Mouse (Mus musculus): ENCODE results near the gene Tmem209.

DNA sequence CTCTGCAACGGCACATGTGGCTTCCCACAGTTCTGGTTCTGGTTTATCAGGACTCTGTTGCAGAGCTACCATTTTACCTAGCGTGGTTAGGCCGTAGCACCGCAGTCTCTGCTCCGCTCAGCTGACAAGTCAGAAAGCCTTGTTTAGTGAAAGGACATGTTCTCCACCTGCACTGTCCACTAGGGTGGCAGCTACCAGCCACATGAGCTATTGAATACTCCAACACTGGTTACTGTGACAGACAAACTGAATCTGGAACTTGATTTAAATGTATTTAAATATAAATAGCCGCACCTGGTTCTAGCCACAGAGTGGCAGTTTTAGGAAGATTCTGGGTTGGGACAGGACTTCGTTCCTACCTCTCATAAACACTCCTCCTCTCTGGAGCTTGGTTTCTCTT, 52.6 kb downstream of the Tmem209 start:
- no peak for TF ChIP-seq POLR2A (IDR thresholded peaks at IDR 0.05; ENCODE audit: extremely low read depth, insufficient read depth, low read length)
- no peak for TF ChIP-seq CTCF (IDR thresholded peaks at IDR 0.05; ENCODE audit: extremely low read depth, insufficient read depth, low read length)

Data from cortical plate, adult 2 months (tissue).